Mouse (Mus musculus): ENCODE measurements at regions not wholly inside any gene's neighbourhood (a gene's known extent, or its start where the extent isn't known, plus 50 kb on each side); places are given as distances from the start of the nearest gene placed in this dataset.

GRCm38 (mm10) chr6:117427351-117428142 lies 259.2 kb downstream of the Cxcl12 start:
- Histone ChIP-seq H3K4me2 (ENCODE audit: low read depth, severe bottlenecking) (no peak overlapping the region), H3K9ac (ENCODE audit: low read length) (no peak overlapping the region), H3K27me3 (ENCODE audit: control insufficient read depth, insufficient read depth, low read length) (no peaks in the 10 kb centered on the region), H3K9me3 (ENCODE audit: control insufficient read depth, low read length) (no peaks in the 10 kb centered on the region), H3K4me1 (ENCODE audit: control insufficient read depth, insufficient read depth, low read length) (peaks cover 37% of the 10 kb centered on the region), H3K27ac (replicated peaks; ENCODE audit: low read depth, low read length) (peak overlapping the region; percentile 55; the same call in 1 of the 2 replicates), H3K4me3 (ENCODE audit: low read depth, low read length) (no peak overlapping the region), H3K36me3 (ENCODE audit: control insufficient read depth, insufficient read depth, low read length) (no peaks in the 10 kb centered on the region)
- DNase-seq (ENCODE audit: low spot score) (peak; percentile 65), ATAC-seq (ENCODE audit: insufficient number of reproducible peaks, low FRiP score, low TSS enrichment, low read depth) (no peak)
- 20% methylated on average over 12 of the region's 12 CpGs for WGBS

DNA sequence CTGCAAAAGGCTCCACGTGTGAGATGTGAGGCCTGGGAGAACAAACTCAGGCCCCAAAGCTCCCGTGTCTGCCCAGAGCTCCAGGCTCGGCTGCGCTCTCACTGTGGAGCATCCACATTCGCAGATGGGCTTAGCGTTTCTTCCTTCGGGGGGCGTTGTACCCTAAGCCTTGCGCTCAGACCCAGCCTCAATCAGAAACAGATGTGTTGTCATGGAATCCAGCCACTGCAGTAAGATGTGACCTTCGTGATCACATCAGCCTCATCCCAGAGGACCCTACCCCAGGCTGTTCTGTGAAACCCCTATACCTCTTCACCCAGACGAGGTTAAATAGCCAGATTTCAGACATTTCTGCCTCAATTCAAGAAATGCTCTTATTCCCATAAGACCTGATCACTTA lies 260.1 kb downstream of the Cxcl12 start:
- 45% methylated on average over 11 of the region's 11 CpGs for WGBS
- Histone ChIP-seq H3K4me2 (ENCODE audit: low read depth, severe bottlenecking) (no peak overlapping the region), H3K4me1 (ENCODE audit: control insufficient read depth, insufficient read depth, low read length) (peaks cover 37% of the 10 kb centered on the region), H3K9me3 (ENCODE audit: control insufficient read depth, low read length) (no peaks in the 10 kb centered on the region), H3K4me3 (ENCODE audit: low read depth, low read length) (no peak overlapping the region), H3K27ac (replicated peaks; ENCODE audit: low read depth, low read length) (peak overlapping the region; percentile 55), H3K36me3 (ENCODE audit: control insufficient read depth, insufficient read depth, low read length) (no peaks in the 10 kb centered on the region), H3K27me3 (ENCODE audit: control insufficient read depth, insufficient read depth, low read length) (no peaks in the 10 kb centered on the region), H3K9ac (ENCODE audit: low read length) (no peak overlapping the region)
- ATAC-seq (ENCODE audit: insufficient number of reproducible peaks, low FRiP score, low TSS enrichment, low read depth) (no peak), DNase-seq (ENCODE audit: low spot score) (peak; percentile 47)

DNA sequence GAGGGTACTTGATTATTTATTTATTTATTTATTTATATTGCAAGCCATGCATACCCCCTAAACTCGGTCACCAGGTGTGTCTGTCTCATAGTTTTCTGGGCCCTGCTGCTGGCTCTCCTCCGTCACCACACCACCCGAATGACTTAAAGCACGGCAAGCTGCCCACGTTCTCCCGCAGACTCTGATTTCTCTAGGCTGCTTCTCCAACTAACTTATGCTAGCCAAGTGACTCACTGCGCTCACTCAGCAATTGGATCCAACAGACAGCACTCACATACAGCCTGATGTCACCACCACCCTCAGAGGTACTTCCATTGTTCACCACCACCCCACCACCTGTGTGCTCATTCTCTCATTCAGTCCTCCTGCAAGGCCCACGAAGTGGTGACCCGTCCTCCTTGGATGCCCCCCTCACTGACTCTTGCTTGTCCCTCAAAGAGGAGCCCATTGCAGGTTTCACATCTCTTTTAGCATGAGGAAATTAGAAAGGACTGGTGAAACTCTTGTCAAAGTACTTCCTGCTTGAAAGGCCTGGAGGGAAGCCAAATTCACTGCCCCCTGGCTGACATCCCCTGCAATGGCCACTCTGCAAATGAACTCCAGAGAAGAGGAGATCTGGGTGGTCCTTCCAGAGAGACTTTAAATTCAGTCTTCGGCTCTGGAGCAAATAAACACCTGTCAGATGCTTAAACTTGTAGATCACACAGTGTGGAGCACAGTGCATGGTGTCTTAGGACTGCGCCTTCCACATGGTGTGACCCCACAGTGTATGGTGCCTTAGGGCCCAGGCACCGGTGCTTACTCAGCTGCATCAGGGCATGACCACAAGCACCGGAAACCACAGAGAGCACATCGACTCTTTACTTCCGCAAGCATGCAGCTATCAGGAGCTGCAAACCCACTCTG lies 262.8 kb downstream of the Cxcl12 start:
- 70% methylated on average over 15 of the region's 15 CpGs for WGBS
- peaks cover 37% of the 10 kb centered on the region for H3K4me1 ChIP-seq (ENCODE audit: control insufficient read depth, insufficient read depth, low read length)
- ATAC-seq (ENCODE audit: insufficient number of reproducible peaks, low FRiP score, low TSS enrichment, low read depth), result peak; percentile 41; the same call in 1 of the 2 replicates

GRCm38 (mm10) chr6:117436851-117437250 lies 268.5 kb downstream of the Cxcl12 start:
- H3K27ac ChIP-seq (replicated peaks; ENCODE audit: low read depth, low read length), result no peak overlapping the region
- H3K36me3 ChIP-seq (ENCODE audit: control insufficient read depth, insufficient read depth, low read length), result no peaks in the 10 kb centered on the region
- WGBS, result 88% methylated on average over 3 of the region's 3 CpGs
- H3K9me3 ChIP-seq (ENCODE audit: control insufficient read depth, low read length), result no peaks in the 10 kb centered on the region
- 0 out of 2 replicates have a peak, but pooled peaks cover 3% of the 10 kb centered on the region for H3K4me1 ChIP-seq (ENCODE audit: control insufficient read depth, insufficient read depth, low read length)
- H3K4me2 ChIP-seq (ENCODE audit: low read depth, severe bottlenecking), result no peak overlapping the region
- DNase-seq (ENCODE audit: low spot score), result no peak
- H3K27me3 ChIP-seq (ENCODE audit: control insufficient read depth, insufficient read depth, low read length), result no peaks in the 10 kb centered on the region
- H3K9ac ChIP-seq (ENCODE audit: low read length), result no peak overlapping the region
- H3K4me3 ChIP-seq (ENCODE audit: low read depth, low read length), result no peak overlapping the region
- no peak for ATAC-seq (ENCODE audit: insufficient number of reproducible peaks, low FRiP score, low TSS enrichment, low read depth)

More for the DNA sequence above, 262.8 kb downstream of the Cxcl12 start:
- DNase-seq (ENCODE audit: low spot score), result peak; percentile 42
- no peak overlapping the region for H3K4me3 ChIP-seq (ENCODE audit: low read depth, low read length)
- no peaks in the 10 kb centered on the region for H3K36me3 ChIP-seq (ENCODE audit: control insufficient read depth, insufficient read depth, low read length)
- H3K27me3 ChIP-seq (ENCODE audit: control insufficient read depth, insufficient read depth, low read length), result no peaks in the 10 kb centered on the region
- H3K27ac ChIP-seq (replicated peaks; ENCODE audit: low read depth, low read length), result no peak overlapping the region
- no peak overlapping the region for H3K9ac ChIP-seq (ENCODE audit: low read length)
- no peak overlapping the region for H3K4me2 ChIP-seq (ENCODE audit: low read depth, severe bottlenecking)
- H3K9me3 ChIP-seq (ENCODE audit: control insufficient read depth, low read length), result no peaks in the 10 kb centered on the region

GRCm38 (mm10) chr6:117437411-117438101 lies 269.2 kb downstream of the Cxcl12 start:
- ATAC-seq (ENCODE audit: insufficient number of reproducible peaks, low FRiP score, low TSS enrichment, low read depth), result no peak
- DNase-seq (ENCODE audit: low spot score), result no peak
- 81% methylated on average over 10 of the region's 10 CpGs for WGBS

DNA sequence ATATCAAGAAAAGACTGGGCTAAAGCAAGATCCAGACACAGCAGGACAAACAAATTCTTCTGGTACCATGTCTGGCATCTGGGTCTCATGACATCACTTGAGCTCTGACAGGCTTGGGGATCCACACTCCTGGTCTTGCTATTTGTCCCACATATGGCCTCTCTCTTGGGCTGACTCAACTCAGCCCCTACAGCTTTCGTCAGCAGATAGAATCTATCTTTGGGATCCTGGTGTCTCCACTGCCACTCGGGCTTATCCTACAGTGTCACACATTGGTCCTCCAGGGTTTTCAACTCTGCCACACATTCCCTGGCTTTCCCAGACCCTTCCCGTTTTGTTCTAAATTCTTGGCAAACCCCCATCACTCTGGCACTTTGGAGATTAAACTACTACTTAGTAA lies 280.3 kb downstream of the Cxcl12 start:
- H3K4me3 ChIP-seq (ENCODE audit: low read depth, low read length), result no peak overlapping the region
- H3K27ac ChIP-seq (replicated peaks; ENCODE audit: low read depth, low read length), result no peak overlapping the region

More at GRCm38 (mm10) chr6:117437411-117438101, 269.2 kb downstream of the Cxcl12 start:
- no peaks in the 10 kb centered on the region for H3K27me3 ChIP-seq (ENCODE audit: control insufficient read depth, insufficient read depth, low read length)
- H3K9me3 ChIP-seq (ENCODE audit: control insufficient read depth, low read length), result no peaks in the 10 kb centered on the region
- H3K36me3 ChIP-seq (ENCODE audit: control insufficient read depth, insufficient read depth, low read length), result no peaks in the 10 kb centered on the region
- H3K4me3 ChIP-seq (ENCODE audit: low read depth, low read length), result no peak overlapping the region
- no peak overlapping the region for H3K27ac ChIP-seq (replicated peaks; ENCODE audit: low read depth, low read length)
- no peak overlapping the region for H3K9ac ChIP-seq (ENCODE audit: low read length)
- H3K4me1 ChIP-seq (ENCODE audit: control insufficient read depth, insufficient read depth, low read length), result no peaks in the 10 kb centered on the region
- no peak overlapping the region for H3K4me2 ChIP-seq (ENCODE audit: low read depth, severe bottlenecking)

DNA sequence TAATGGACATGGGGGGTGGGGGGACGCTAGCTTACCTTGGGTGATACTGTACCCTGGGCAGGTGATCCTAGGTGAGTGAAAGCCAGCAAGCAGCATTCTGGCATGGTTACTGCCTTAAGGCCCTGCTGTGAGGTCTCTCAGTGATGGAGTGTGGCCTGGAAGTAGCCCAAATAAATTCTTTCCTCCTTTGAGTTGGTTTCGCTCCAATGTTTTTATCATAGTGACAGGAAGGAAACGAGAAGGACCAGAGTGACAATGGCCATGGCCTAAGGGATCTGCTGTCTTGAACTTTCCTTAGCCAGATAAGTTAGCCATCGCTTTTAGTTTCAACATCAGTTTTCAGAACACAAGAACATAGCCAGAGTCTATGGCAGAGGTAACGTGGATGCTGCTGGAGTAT lies 282.7 kb downstream of the Cxcl12 start:
- Histone ChIP-seq H3K4me1 (ENCODE audit: control insufficient read depth, insufficient read depth, low read length) (no peaks in the 10 kb centered on the region; the same call in 1 of the 2 replicates), H3K27ac (replicated peaks; ENCODE audit: low read depth, low read length) (no peak overlapping the region), H3K36me3 (ENCODE audit: control insufficient read depth, insufficient read depth, low read length) (no peaks in the 10 kb centered on the region), H3K9me3 (ENCODE audit: control insufficient read depth, low read length) (no peaks in the 10 kb centered on the region), H3K27me3 (ENCODE audit: control insufficient read depth, insufficient read depth, low read length) (0 out of 2 replicates have a peak, but pooled peaks cover 2% of the 10 kb centered on the region), H3K4me2 (ENCODE audit: low read depth, severe bottlenecking) (no peak overlapping the region), H3K4me3 (ENCODE audit: low read depth, low read length) (no peak overlapping the region), H3K9ac (ENCODE audit: low read length) (no peak overlapping the region)
- DNase-seq (ENCODE audit: low spot score), result no peak
- 83% methylated on average over 5 of the region's 5 CpGs for WGBS
- no peak for ATAC-seq (ENCODE audit: insufficient number of reproducible peaks, low FRiP score, low TSS enrichment, low read depth)

More for the DNA sequence above, 280.3 kb downstream of the Cxcl12 start:
- 0 out of 2 replicates have a peak, but pooled peaks cover 2% of the 10 kb centered on the region for H3K27me3 ChIP-seq (ENCODE audit: control insufficient read depth, insufficient read depth, low read length)
- H3K36me3 ChIP-seq (ENCODE audit: control insufficient read depth, insufficient read depth, low read length), result no peaks in the 10 kb centered on the region
- no peak overlapping the region for H3K9ac ChIP-seq (ENCODE audit: low read length)
- H3K4me1 ChIP-seq (ENCODE audit: control insufficient read depth, insufficient read depth, low read length), result no peaks in the 10 kb centered on the region; the same call in 1 of the 2 replicates
- no peak overlapping the region for H3K4me2 ChIP-seq (ENCODE audit: low read depth, severe bottlenecking)
- DNase-seq (ENCODE audit: low spot score), result no peak
- no peaks in the 10 kb centered on the region for H3K9me3 ChIP-seq (ENCODE audit: control insufficient read depth, low read length)
- 78% methylated on average over 3 of the region's 3 CpGs for WGBS
- ATAC-seq (ENCODE audit: insufficient number of reproducible peaks, low FRiP score, low TSS enrichment, low read depth), result no peak

DNA sequence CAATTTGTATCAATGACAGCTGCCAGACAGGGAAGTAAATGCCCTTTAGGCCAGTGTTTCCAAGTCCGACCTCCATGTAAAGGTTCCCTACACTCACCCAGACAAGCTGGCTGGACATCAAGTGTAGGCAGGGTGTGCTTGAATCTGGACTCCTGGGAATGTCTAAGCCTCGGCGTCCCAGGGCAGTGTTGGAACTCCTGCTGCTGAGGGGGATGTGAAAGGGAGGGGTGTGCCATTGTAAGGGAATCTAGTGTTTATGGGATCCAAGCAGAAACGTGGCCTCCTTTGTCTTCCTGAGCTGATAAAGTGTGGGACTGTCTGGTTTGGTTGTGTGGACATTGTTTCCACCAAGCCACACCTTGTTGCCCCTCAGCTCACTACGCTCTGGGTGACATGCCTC lies 291.9 kb downstream of the Cxcl12 start:
- Histone ChIP-seq H3K27ac (replicated peaks; ENCODE audit: low read depth, low read length) (no peak overlapping the region), H3K9me3 (ENCODE audit: control insufficient read depth, low read length) (no peaks in the 10 kb centered on the region), H3K27me3 (ENCODE audit: control insufficient read depth, insufficient read depth, low read length) (no peaks in the 10 kb centered on the region), H3K4me3 (ENCODE audit: low read depth, low read length) (no peak overlapping the region), H3K4me1 (ENCODE audit: control insufficient read depth, insufficient read depth, low read length) (no peaks in the 10 kb centered on the region), H3K4me2 (ENCODE audit: low read depth, severe bottlenecking) (no peak overlapping the region), H3K9ac (ENCODE audit: low read length) (no peak overlapping the region), H3K36me3 (ENCODE audit: control insufficient read depth, insufficient read depth, low read length) (no peaks in the 10 kb centered on the region)
- no peak for ATAC-seq (ENCODE audit: insufficient number of reproducible peaks, low FRiP score, low TSS enrichment, low read depth)
- WGBS, result 54% methylated on average over 5 of the region's 5 CpGs
- no peak for DNase-seq (ENCODE audit: low spot score)

Data from limb, embryonic 11.5 days (tissue).